Mouse (Mus musculus) layer of hippocampus, adult 18-20 months (tissue): ENCODE measurements around the gene Fga. TPM values are rescaled to one million over a fixed set of nuclear protein-coding genes. Genes with fewer than 3 reads are reported as not detected.
A peak's percentile ranks its signal among the peaks of the same experiment; 100 is the strongest.

Experiments
- DNase-seq, 2 experiments: peaks; one replicate each; pipeline ENCODE4 v3.0.0; 2022; ENCODE audit warnings: low spot score in 2 of 2
- total RNA-seq, 2 experiments: library from RNA; stranded (reverse); gene quantifications; 2 replicates each; pipeline ENCODE4 v1.2.3; 2021

Gene Fga
- total RNA-seq, 2 experiments from 2014 or later: not detected

GRCm38 (mm10) chr3:83027546-83028251 lies 1.8 kb downstream of the Fga start:
- peak in 1 of 2 experiments; percentile 60 for DNase-seq

- no peak for DNase-seq
Observed at GRCm38 (mm10) chr3:83030331-83030730, 4.5 kb downstream of the Fga start.

- no peak for DNase-seq
Observed at GRCm38 (mm10) chr3:83032746-83033308, 7.0 kb downstream of the Fga start.

- DNase-seq: no peak
Observed at GRCm38 (mm10) chr3:83033801-83034200, 7.9 kb downstream of the Fga start.

GRCm38 (mm10) chr3:83038865-83039264 lies 13.0 kb downstream of the Fga start:
- DNase-seq: no peak

GRCm38 (mm10) chr3:83039666-83040065 lies 13.8 kb downstream of the Fga start:
- no peak for DNase-seq

GRCm38 (mm10) chr3:83042451-83042850 lies 16.6 kb downstream of the Fga start:
- no peak for DNase-seq

- no peak for DNase-seq
Observed at GRCm38 (mm10) chr3:83046649-83047048, 20.8 kb downstream of the Fga start.

- DNase-seq: no peak
Observed at GRCm38 (mm10) chr3:83049680-83050079, 23.8 kb downstream of the Fga start, which contains the start of gene Fgb. Gene Fgb, minus strand, starts transcription at chr3:83049863.

- DNase-seq: no peak
Observed at GRCm38 (mm10) chr3:83050661-83051060, 24.8 kb downstream of the Fga start.

GRCm38 (mm10) chr3:83052102-83052501 lies 26.2 kb downstream of the Fga start:
- no peak for DNase-seq

- no peak for DNase-seq
Observed at GRCm38 (mm10) chr3:83053126-83053525, 27.2 kb downstream of the Fga start.

GRCm38 (mm10) chr3:83053758-83054157 lies 27.9 kb downstream of the Fga start:
- peak in 1 of 2 experiments; percentile 71 for DNase-seq

GRCm38 (mm10) chr3:83054759-83055158 lies 28.9 kb downstream of the Fga start:
- DNase-seq: no peak

- peak; percentile 98 for DNase-seq
Observed at GRCm38 (mm10) chr3:83055281-83056038, 29.6 kb downstream of the Fga start, which contains the start of gene Plrg1. Gene Plrg1, plus strand, starts transcription at chr3:83055522.

GRCm38 (mm10) chr3:83057046-83057445 lies 31.2 kb downstream of the Fga start:
- DNase-seq: no peak

GRCm38 (mm10) chr3:83067920-83068319 lies 42.0 kb downstream of the Fga start:
- no peak for DNase-seq

- DNase-seq: no peak
Observed at GRCm38 (mm10) chr3:83068869-83069268, 43.0 kb downstream of the Fga start.

- no peak for DNase-seq
Observed at GRCm38 (mm10) chr3:83070231-83070630, 44.4 kb downstream of the Fga start.

GRCm38 (mm10) chr3:83076563-83076962 lies 50.7 kb downstream of the Fga start:
- DNase-seq: no peak

GRCm38 (mm10) chr3:83080567-83081055 lies 54.7 kb downstream of the Fga start:
- DNase-seq: peak; percentile 25 to 77
